Mouse (Mus musculus) cerebellum, postnatal 14 days (tissue): ENCODE data around the gene Sesn1.
A peak's percentile ranks its signal among the peaks of the same experiment; 100 is the strongest.
"Not testable (repeated sequence)": the region's sequence is repeated elsewhere in the genome, so short reads cannot be mapped to it uniquely, and the experiment has no call there.

Experiments used
- DNase-seq, 2 experiments: peaks; one replicate each; pipeline ENCODE4 v3.0.0; 2021; ENCODE audit warnings: mixed read lengths in 2 of 2

The Sesn1 gene

DNA sequence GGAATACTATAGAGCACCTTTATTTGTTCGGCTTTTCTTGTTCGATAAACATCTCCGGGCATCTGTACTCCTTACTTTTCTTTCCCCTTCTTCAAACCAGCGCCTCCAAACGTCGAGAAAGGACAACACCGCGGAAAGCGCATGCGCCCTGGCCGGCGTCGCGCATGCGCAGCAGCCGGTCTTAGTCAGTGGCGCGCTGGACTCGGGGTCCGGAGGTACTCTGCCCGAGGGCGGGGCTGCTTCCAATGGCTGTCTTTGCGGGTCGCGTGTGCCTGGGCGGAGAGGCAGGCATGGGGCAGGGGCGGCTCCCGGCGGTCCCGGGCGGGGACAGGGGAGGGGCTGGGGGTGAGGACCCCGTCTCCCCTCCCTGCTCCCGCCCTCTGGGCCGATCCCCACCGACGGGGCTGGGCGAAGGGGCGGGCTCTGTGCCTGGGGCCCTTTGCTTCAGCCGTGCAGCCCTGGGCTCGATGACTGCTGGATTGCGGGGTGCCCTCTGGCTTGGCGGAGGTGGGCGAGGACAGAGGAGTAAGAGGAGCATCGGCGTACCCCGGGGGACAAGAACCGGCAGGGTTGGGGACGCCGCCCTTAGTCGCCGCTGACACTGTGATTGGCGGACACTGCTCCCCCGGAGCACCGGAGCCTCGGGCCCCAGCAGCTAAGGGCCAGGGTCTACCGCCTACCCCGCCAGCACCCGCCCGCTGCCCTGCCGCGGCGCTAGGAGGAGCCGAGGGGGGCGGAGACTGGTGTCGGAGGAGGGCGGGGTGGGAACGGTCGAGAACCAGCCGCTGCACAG lies at the start of gene Sesn1, which contains the start of gene Cep57l1:
Sesn1 (plus strand) TSS at position 165 of the 793 bp plus-strand sequence.
Cep57l1 (minus strand) TSS at position 101 of the 793 bp plus-strand sequence.
- peak; percentile 94 to 96 for DNase-seq

GRCm38 (mm10) chr10:41760866-41761265 lies 48.9 kb upstream of the Sesn1 start:
- DNase-seq: no peak

DNA sequence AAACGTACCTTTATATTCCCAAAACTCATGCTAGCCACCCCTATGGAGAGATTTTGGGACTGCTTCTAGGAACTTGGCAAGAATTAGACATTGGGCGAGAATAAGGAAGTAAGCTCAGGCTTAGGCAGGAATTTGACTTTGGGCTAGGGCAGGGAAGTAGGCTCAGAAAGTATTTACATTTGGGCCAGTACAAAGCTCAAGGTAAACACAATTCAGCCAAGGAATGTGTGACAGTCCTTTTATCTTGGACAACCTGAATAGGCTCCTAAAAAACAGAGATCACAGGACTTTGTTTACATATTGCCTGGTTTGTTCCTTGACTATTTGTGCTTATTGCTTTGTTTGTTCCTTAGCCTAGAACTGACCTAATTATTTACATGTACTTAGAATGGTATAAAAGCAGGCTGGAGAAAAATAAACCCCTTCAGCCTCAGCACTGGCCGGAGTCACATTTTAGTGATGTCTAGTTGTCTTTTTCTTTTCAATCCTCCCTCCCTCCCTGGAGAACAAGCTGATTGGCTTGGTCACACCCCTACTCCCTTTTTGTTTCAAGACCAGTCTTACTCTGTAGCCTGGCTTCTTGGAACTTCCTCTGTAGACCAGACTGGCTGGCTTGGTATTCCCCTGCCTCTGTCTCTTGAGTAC lies 45.9 kb upstream of the Sesn1 start:
- no peak for DNase-seq

DNA sequence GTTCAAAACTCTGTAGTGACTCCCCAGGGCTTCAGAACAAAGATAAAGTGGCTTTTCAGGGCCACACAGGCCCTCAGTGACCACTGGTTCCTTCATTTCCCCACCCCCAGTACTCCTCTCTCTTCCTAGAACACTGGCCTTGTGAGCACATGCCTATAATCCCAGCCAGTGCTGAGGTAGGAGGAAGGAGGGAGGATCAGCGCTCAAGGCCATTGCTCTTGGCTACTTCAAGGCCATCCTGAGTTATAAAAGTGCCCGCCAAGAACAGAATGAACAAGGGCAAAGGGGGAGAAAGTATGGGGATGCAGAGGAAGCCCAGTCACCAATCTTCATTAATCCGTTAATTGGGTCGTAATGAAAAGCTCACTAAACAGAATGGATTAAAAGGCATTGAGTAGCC lies 44.1 kb upstream of the Sesn1 start:
- no peak for DNase-seq

GRCm38 (mm10) chr10:41766280-41766679 lies 43.5 kb upstream of the Sesn1 start:
- no peak for DNase-seq

DNA sequence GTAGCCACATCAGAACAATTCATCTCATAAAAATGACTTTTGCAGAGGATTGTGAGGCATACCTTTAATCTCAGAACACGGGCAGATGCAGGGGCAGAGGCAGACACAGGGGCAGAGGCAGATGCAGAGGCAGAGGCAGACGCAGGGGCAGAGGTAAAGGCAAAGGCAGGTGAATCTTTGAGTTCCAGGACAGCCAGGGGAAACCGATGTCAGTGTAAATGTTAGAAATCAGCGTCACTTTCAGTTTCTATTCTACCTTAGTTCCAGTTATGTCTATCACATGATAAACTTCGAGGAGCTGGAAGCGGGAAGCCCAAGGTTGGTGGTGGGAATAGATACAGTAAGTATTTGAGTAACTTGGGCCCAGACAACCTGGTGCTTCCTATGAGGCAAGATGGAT lies 42.5 kb upstream of the Sesn1 start:
- DNase-seq: no peak

GRCm38 (mm10) chr10:41792375-41792774 lies 17.4 kb upstream of the Sesn1 start:
- no peak for DNase-seq

DNA sequence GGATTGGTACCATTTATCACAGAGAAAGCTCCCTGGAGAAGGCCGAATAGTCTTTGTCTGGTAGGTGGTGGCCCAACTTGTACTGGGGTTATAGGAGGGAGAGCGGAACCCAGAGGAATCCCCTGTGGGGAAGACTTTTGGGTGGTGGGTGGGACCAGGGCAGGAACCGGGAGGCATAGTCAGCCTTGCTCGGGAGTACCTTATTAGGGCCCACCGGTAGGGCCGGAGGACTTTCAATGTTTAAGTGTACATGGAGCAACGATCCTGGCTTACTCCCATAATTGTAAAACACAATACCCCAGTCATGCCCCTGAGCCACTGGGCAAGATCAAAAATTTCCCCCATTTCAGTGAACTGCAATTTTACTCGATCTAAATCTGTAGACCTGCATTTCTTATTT lies 12.5 kb upstream of the Sesn1 start:
- no peak for DNase-seq

GRCm38 (mm10) chr10:41803467-41803866 lies 6.3 kb upstream of the Sesn1 start:
- DNase-seq: no peak

- DNase-seq: no peak
Measured at GRCm38 (mm10) chr10:41804711-41805110, 5.0 kb upstream of the Sesn1 start.

DNA sequence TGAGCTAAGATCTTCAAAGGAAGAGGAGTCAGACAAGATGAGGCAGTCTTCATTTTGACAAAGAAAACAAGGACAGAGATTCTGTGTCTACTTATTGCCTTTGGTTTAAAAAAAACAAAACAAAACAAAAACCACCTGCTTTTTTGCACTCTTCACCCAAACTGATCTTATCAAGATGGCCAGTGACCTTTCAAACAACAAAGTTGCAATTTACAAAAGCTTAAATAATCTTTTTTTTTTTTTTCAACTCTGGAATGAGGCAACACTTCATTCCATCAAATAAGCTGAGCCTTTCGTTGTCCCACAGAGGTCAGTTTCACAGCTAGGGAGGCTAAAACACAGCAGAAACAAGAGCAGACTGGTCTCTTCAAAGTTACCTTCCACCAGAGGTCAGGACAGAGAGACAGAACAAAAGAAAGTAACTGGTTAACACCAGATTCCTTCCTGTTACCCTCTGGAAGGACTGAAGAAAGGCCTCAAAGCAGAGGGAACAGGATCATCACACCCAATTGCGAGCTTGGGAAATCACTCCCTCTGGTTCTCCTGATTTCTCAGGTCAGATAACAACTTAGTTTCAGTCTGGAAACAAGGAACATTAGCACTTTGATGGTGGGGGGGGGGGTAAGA lies 3.9 kb upstream of the Sesn1 start:
- no peak for DNase-seq

- DNase-seq: peak; percentile 88 to 93
Measured at GRCm38 (mm10) chr10:41809080-41809770, 510 bp upstream of the Sesn1 start.

GRCm38 (mm10) chr10:41810564-41811455 lies 1.1 kb downstream of the Sesn1 start:
- DNase-seq: no peak

DNA sequence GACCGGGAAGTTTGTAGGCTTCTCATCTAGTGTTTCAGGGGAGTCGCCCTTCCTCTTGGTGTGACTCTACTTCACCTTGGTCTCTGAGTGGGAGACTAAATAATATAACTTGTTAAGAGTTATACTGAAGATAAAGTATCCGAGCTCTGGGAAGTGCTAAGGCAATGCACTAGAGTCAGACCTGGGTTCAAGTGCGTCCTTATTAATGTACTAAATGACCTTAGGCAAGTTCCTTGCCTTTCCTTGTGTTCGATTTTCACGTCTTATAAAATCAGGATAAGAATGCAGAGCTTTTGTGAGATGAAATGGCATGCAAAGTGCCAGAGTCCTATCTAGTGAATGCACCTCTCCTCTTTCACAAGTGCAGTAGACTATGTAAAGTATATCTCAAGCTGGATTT lies 2.8 kb downstream of the Sesn1 start:
- no peak for DNase-seq

DNA sequence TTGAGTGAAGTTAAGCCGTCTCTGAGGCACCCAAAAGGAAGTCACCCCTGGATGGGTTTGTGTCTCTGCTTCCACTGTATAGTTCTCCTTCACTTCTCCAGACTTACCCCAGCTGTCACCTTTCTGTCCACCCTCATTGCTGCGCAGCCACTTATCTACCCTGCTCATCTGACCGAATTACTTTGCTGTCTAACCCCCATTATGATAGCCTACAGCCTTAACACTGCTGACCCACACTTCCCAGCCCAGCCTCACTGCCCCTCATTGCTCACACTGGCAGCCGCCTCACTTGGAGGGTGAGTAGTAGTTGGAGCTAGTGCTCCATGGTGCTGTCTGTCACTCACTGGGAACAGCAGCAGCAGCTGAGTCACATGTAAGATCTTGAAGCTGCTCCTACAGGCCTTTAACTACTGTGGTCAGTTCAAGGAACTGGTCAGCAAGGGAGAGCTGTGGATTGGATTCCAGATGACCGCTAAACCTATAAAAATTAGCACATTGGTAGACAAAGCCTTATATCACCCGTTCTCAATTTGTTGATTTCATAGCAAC lies 4.6 kb downstream of the Sesn1 start:
- no peak for DNase-seq

- no peak for DNase-seq
Measured at GRCm38 (mm10) chr10:41816516-41816915, 6.8 kb downstream of the Sesn1 start.

DNA sequence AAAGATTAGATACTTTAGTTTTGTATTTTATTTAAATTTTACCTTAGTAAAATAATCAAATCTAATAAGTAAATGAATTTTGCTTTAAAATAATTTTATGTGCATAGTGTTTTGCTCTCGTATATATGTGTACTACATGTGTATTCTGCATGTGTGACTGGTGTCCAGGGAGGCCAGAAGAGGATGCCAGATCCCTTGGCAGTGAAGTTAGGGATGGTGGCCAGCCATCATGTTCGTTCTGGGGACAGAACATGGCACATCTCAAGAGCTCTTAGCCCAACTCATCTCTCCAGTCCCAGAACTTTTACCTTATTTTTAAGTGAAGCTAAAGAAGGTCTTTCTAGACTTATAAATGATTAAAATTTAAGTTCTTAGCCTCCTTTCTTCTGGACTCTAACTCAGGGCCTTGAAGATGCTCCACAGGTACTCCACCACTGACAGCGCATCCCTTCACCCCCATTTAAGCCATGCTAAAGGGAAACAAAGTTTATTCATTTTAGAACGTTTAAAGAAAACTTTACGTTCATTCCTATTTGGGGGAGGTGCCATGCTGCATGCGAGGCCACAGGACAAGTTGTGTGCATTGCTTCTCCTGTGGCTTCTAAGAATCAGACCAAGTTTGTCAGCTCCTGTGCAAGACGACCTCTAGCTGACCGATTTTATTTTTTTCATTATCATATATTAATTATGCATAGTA lies 8.4 kb downstream of the Sesn1 start:
- DNase-seq: peak; percentile 49 to 67

DNA sequence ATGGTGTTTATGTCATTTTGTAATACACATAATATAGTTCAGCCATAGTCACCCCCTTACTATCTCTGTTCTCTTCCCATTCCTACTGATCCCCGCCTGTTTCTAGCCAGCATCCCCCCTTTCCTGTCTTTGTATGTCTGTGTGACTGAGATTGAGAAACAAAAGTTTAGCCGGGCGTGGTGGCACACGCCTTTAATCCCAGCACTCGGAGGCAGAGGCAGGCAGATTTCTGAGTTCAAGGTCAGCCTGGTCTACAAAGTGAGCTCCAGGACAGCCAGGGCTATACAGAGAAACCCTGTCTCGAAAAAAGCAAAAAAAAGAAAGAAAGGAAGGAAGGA lies 9.0 kb downstream of the Sesn1 start:
- not testable (repeated sequence) for DNase-seq

DNA sequence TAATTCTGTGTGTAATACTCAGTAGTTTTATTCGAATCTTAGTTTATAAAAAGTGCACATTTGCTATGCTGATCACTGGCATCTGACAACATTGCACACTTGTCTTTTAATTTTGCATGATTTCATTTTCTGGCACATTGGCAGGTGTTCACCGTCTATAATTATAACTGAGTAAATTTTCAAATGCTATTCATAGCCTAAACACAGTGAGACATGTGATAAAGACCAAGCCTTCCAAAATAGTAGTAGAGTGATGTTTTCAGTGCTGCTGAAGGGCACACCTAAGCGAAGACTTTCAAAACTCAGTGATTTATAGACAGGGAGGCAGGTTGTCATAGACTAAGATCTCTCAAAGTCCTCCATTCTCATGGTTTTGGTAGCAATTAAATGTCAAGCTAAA lies 9.6 kb downstream of the Sesn1 start:
- peak in 1 of 2 experiments; percentile 29 for DNase-seq

GRCm38 (mm10) chr10:41820401-41820800 lies 10.7 kb downstream of the Sesn1 start:
- no peak for DNase-seq

DNA sequence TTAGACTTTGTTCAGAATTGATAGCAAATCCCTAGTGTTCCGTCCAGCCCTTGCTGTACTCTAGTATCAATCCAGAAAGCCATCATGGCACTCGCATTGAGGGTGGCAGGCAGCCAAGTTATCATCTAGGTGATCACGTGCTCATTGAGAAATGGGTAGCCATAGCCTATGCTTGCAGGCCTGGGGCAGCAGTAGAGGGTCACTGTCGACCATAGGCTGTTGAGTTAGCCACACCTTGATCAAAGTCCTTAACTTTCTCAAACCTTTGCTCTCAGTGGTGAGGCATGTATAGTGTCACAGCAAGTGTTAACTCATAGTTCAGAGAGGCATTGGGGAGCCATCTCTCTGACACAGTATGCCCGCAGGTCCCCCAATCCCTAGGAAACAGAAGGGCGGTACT lies 11.4 kb downstream of the Sesn1 start:
- DNase-seq: peak in 1 of 2 experiments; percentile 25
